Mouse (Mus musculus): ENCODE results near the gene Vmn1r111. TPM values are rescaled to one million over a fixed set of nuclear protein-coding genes. Genes with fewer than 3 reads are reported as not detected.
"Not testable (repeated sequence)": the region's sequence is repeated elsewhere in the genome, so short reads cannot be mapped to it uniquely, and the experiment has no call there.

The Vmn1r111 gene
- not detected in 2 replicates for polyA plus RNA-seq (2014; fragmentation: Nextera tagmentation; extraction: Ambion mirVana)

- not testable (repeated sequence) for H3K27ac ChIP-seq (ENCODE audit: low read depth, low read length); H3K9me3 ChIP-seq (ENCODE audit: control insufficient read depth, low read length); H3K4me1 ChIP-seq (replicated peaks; ENCODE audit: control insufficient read depth, insufficient read depth, low read length); H3K36me3 ChIP-seq (ENCODE audit: control insufficient read depth, insufficient read depth, low read length); ATAC-seq (replicated peaks; ENCODE audit: low FRiP score); H3K9ac ChIP-seq (ENCODE audit: low read length); H3K4me3 ChIP-seq (ENCODE audit: low read depth, low read length); H3K4me2 ChIP-seq (ENCODE audit: low read depth, low read length, severe bottlenecking); H3K27me3 ChIP-seq (ENCODE audit: control insufficient read depth, insufficient read depth, low read length); DNase-seq (ENCODE audit: low spot score)
- WGBS, result no CpG with 5 or more reads among the region's 2 CpGs
Measured at GRCm38 (mm10) chr7:20703116-20703515, at the start of gene Vmn1r111. TSS of gene Vmn1r111 (minus strand) at chr7:20703216.

GRCm38 (mm10) chr7:20730524-20730923 lies 27.5 kb upstream of the Vmn1r111 start, which contains the start of gene Gm10668:
TSS of gene Gm10668 (minus strand) at chr7:20730624.
- H3K27me3 ChIP-seq (ENCODE audit: control insufficient read depth, insufficient read depth, low read length); H3K4me1 ChIP-seq (replicated peaks; ENCODE audit: control insufficient read depth, insufficient read depth, low read length); H3K4me2 ChIP-seq (ENCODE audit: low read depth, low read length, severe bottlenecking); H3K36me3 ChIP-seq (ENCODE audit: control insufficient read depth, insufficient read depth, low read length); H3K27ac ChIP-seq (ENCODE audit: low read depth, low read length); H3K9me3 ChIP-seq (ENCODE audit: control insufficient read depth, low read length); ATAC-seq (replicated peaks; ENCODE audit: low FRiP score); DNase-seq (ENCODE audit: low spot score); H3K4me3 ChIP-seq (ENCODE audit: low read depth, low read length); H3K9ac ChIP-seq (ENCODE audit: low read length): not testable (repeated sequence)
- WGBS, result no CpG with 5 or more reads among the region's 1 CpGs

- not testable (repeated sequence) for H3K4me2 ChIP-seq (ENCODE audit: low read depth, low read length, severe bottlenecking); H3K27me3 ChIP-seq (ENCODE audit: control insufficient read depth, insufficient read depth, low read length); DNase-seq (ENCODE audit: low spot score); ATAC-seq (replicated peaks; ENCODE audit: low FRiP score); H3K27ac ChIP-seq (ENCODE audit: low read depth, low read length); H3K9ac ChIP-seq (ENCODE audit: low read length); H3K9me3 ChIP-seq (ENCODE audit: control insufficient read depth, low read length); H3K4me3 ChIP-seq (ENCODE audit: low read depth, low read length); H3K4me1 ChIP-seq (replicated peaks; ENCODE audit: control insufficient read depth, insufficient read depth, low read length); H3K36me3 ChIP-seq (ENCODE audit: control insufficient read depth, insufficient read depth, low read length)
- WGBS, result no CpG with 5 or more reads among the region's 3 CpGs
Measured at GRCm38 (mm10) chr7:20668618-20669017, 34.4 kb downstream of the Vmn1r111 start, which contains the start of gene Vmn1r107. TSS of gene Vmn1r107 (plus strand) at chr7:20668918.

Other genes starting within 250 kb of the Vmn1r111 start
- not detected in 2 replicates for gene Gm10670, start 228.3 kb downstream of the Vmn1r111 start, polyA plus RNA-seq (2014; fragmentation: Nextera tagmentation; extraction: Ambion mirVana)
- gene Vmn1r103, start 192.7 kb downstream of the Vmn1r111 start, polyA plus RNA-seq (2014; fragmentation: Nextera tagmentation; extraction: Ambion mirVana), result not detected in 2 replicates
- not detected in 2 replicates for gene Vmn1r104, start 169.4 kb downstream of the Vmn1r111 start, polyA plus RNA-seq (2014; fragmentation: Nextera tagmentation; extraction: Ambion mirVana)
- not detected in 2 replicates for gene Gm5726, start 157.5 kb downstream of the Vmn1r111 start, polyA plus RNA-seq (2014; fragmentation: Nextera tagmentation; extraction: Ambion mirVana)
- gene Gm4141, start 127.0 kb downstream of the Vmn1r111 start, polyA plus RNA-seq (2014; fragmentation: Nextera tagmentation; extraction: Ambion mirVana), result not detected in 2 replicates
- gene Gm4513, start 104.2 kb downstream of the Vmn1r111 start, polyA plus RNA-seq (2014; fragmentation: Nextera tagmentation; extraction: Ambion mirVana), result not detected in 2 replicates
- gene Vmn1r107, start 34.3 kb downstream of the Vmn1r111 start, polyA plus RNA-seq (2014; fragmentation: Nextera tagmentation; extraction: Ambion mirVana), result not detected in 2 replicates
- not detected in 2 replicates for gene Gm10668, start 27.4 kb upstream of the Vmn1r111 start, polyA plus RNA-seq (2014; fragmentation: Nextera tagmentation; extraction: Ambion mirVana)
- not detected in 2 replicates for gene Vmn1r112, start 68.0 kb upstream of the Vmn1r111 start, polyA plus RNA-seq (2014; fragmentation: Nextera tagmentation; extraction: Ambion mirVana)
- gene Vmn1r113, start 84.1 kb upstream of the Vmn1r111 start, polyA plus RNA-seq (2014; fragmentation: Nextera tagmentation; extraction: Ambion mirVana), result not detected in 2 replicates
- gene Vmn1r114, start 109.0 kb upstream of the Vmn1r111 start, polyA plus RNA-seq (2014; fragmentation: Nextera tagmentation; extraction: Ambion mirVana), result not detected in 2 replicates
- not detected in 2 replicates for gene Vmn1r115, start 141.8 kb upstream of the Vmn1r111 start, polyA plus RNA-seq (2014; fragmentation: Nextera tagmentation; extraction: Ambion mirVana)
- not detected in 2 replicates for gene Vmn1r116, start 169.0 kb upstream of the Vmn1r111 start, polyA plus RNA-seq (2014; fragmentation: Nextera tagmentation; extraction: Ambion mirVana)
- gene Vmn1r117, start 180.9 kb upstream of the Vmn1r111 start, polyA plus RNA-seq (2014; fragmentation: Nextera tagmentation; extraction: Ambion mirVana), result not detected in 2 replicates
- gene Vmn1r118, start 209.1 kb upstream of the Vmn1r111 start, polyA plus RNA-seq (2014; fragmentation: Nextera tagmentation; extraction: Ambion mirVana), result not detected in 2 replicates

Data from forebrain, embryonic 11.5 days (tissue).